Mouse (Mus musculus) limb, embryonic 14.5 days (tissue): Measurements from ENCODE around the gene Jmjd4. TPM values are rescaled to one million over a fixed set of nuclear protein-coding genes. Genes with fewer than 3 reads are reported as not detected.

Experiments
- ATAC-seq: fragments of 200-750 bp; cut with Nextera tagmentation; 2 replicates; pipeline ENCODE4 v1.8.0; 2017; ENCODE audit warnings: low read depth, moderate number of reproducible peaks, moderate TSS enrichment; ENCODE audit not compliant: low FRiP score
- DNase-seq: peaks from one replicate; pipeline ENCODE4 v3.0.0-alpha.2; 2015; ENCODE audit warnings: low spot score
- H3K27ac ChIP-seq: fragments of 300-500 bp; sonication (generic); replicated peaks from 2 replicates; pipeline ENCODE4 v1.5.1; 2014; ENCODE audit warnings: low read depth, mild to moderate bottlenecking, low read length, moderate library complexity, mixed read lengths
- H3K27me3 ChIP-seq: fragments of 300-500 bp; sonication (generic); 2 replicates; pipeline ENCODE4 v1.6.1; 2014; ENCODE audit warnings: low read length, mixed read lengths; ENCODE audit not compliant: control insufficient read depth, insufficient read depth
- H3K36me3 ChIP-seq: fragments of 300-500 bp; sonication (generic); 2 replicates; pipeline ENCODE4 v1.6.1; 2014; ENCODE audit warnings: mild to moderate bottlenecking, low read length, moderate library complexity, mixed read lengths; ENCODE audit not compliant: control insufficient read depth, insufficient read depth
- H3K4me1 ChIP-seq: fragments of 300-500 bp; sonication (generic); 2 replicates; pipeline ENCODE4 v1.6.1; 2014; ENCODE audit warnings: antibody characterized with exemption, low read length, mixed read lengths; ENCODE audit not compliant: control insufficient read depth, insufficient read depth
- H3K4me2 ChIP-seq: fragments of 300-500 bp; sonication (generic); replicated peaks from 2 replicates; pipeline ENCODE4 v1.6.1; 2014; ENCODE audit warnings: low read depth, mild to moderate bottlenecking, low read length, moderate library complexity; ENCODE audit not compliant: severe bottlenecking
- H3K4me3 ChIP-seq: fragments of 300-500 bp; sonication (generic); replicated peaks from 2 replicates; pipeline ENCODE4 v1.5.1; 2014; ENCODE audit warnings: low read length
- H3K9ac ChIP-seq: fragments of 300-500 bp; sonication (generic); 2 replicates; pipeline ENCODE4 v1.6.1; 2014; ENCODE audit warnings: mild to moderate bottlenecking, low read depth, low read length, moderate library complexity; ENCODE audit not compliant: severe bottlenecking
- H3K9me3 ChIP-seq: fragments of 300-500 bp; sonication (generic); 2 replicates; pipeline ENCODE4 v1.6.1; 2016; ENCODE audit warnings: low read length; ENCODE audit not compliant: control insufficient read depth
- POLR2A ChIP-seq: fragments of 200-500 bp; IDR thresholded peaks from 2 replicates; pipeline ENCODE4 v1.8.0; 2012; ENCODE audit warnings: inconsistent platforms, mild to moderate bottlenecking, moderate library complexity, borderline replicate concordance; ENCODE audit not compliant: insufficient read depth, insufficient read length; ENCODE audit errors: extremely low read depth
- WGBS: fragments of 180-500 bp; shearing (Covaris S2); extraction: QIAGEN DNeasy Blood & Tissue Kit; methylation state at CpG from one replicate; pipeline ENCODE4 v1.1.7; 2014; 5-methylcytosine and 5-hydroxymethylcytosine counted together
- polyA plus RNA-seq, 2 experiments: library from polyadenylated mRNA; depleted of rRNA in 1 of 2; stranded (reverse) in 1 of 2; unstranded in 1 of 2; fragments of >200 nt; fragmentation: Nextera tagmentation in 1 of 2; extraction: Ambion mirVana in 1 of 2; gene quantifications; 2 replicates each; pipeline versions ENCODE4 v1.2.1 to v1.2.3; 2012 to 2014

Gene Jmjd4
- polyA plus RNA-seq, 2 experiments = 11.5 to 11.7 TPM

- Histone ChIP-seq H3K4me2 (no peak overlapping the region), H3K27me3 (no peaks in the 10 kb centered on the region), H3K9me3 (no peaks in the 10 kb centered on the region), H3K4me1 (no peaks in the 10 kb centered on the region), H3K4me3 (no peak overlapping the region), H3K36me3 (peaks cover 18% of the 10 kb centered on the region), H3K9ac (no peak overlapping the region), H3K27ac (no peak overlapping the region)
- DNase-seq = no peak
- no peak for TF ChIP-seq POLR2A
- no peak for ATAC-seq
These were observed 6.7 kb upstream of the Jmjd4 start for GRCm38 (mm10) chr11:59443102-59443501.

- no peak for TF ChIP-seq POLR2A
- DNase-seq = no peak
- Histone ChIP-seq H3K27ac (peak overlapping the region; percentile 76), H3K27me3 (no peaks in the 10 kb centered on the region), H3K4me3 (peak overlapping the region; percentile 75), H3K9me3 (no peaks in the 10 kb centered on the region), H3K4me2 (peak overlapping the region; percentile 90), H3K4me1 (peaks cover 16% of the 10 kb centered on the region), H3K9ac (peak overlapping the region; percentile 70), H3K36me3 (peaks cover 32% of the 10 kb centered on the region)
- peak; percentile 53 for ATAC-seq
- WGBS = under 1% methylated on average over 38 of the region's 38 CpGs
These were observed 456 bp downstream of the Jmjd4 start for GRCm38 (mm10) chr11:59450230-59450771.

GRCm38 (mm10) chr11:59451086-59451485 is 1.2 kb downstream of the Jmjd4 start, which contains the start of gene Snap47:
Snap47 (minus strand) TSS chr11:59451186.
- DNase-seq = no peak
- H3K36me3 ChIP-seq = peaks cover 37% of the 10 kb centered on the region

GRCm38 (mm10) chr11:59456346-59456745 is 6.5 kb downstream of the Jmjd4 start:
- no peaks in the 10 kb centered on the region for H3K27me3 ChIP-seq
- DNase-seq (no peak), ATAC-seq (no peak)
- H3K4me1 ChIP-seq = peaks cover 8% of the 10 kb centered on the region
- WGBS = 94% methylated on average over 2 of the region's 2 CpGs
- no peak overlapping the region for H3K4me3 ChIP-seq
- H3K9me3 ChIP-seq = no peaks in the 10 kb centered on the region
- H3K9ac ChIP-seq = no peak overlapping the region
- H3K4me2 ChIP-seq = no peak overlapping the region
- no peak overlapping the region for H3K27ac ChIP-seq
- H3K36me3 ChIP-seq = peaks cover 63% of the 10 kb centered on the region
- TF ChIP-seq POLR2A = no peak

More at GRCm38 (mm10) chr11:59451086-59451485, 1.2 kb downstream of the Jmjd4 start, which contains the start of gene Snap47:
- Histone ChIP-seq H3K27me3 (no peaks in the 10 kb centered on the region), H3K4me1 (peaks cover 16% of the 10 kb centered on the region), H3K4me3 (peak within 1 kb of the TSS; percentile 75), H3K9ac (peak within 1 kb of the TSS; percentile 70), H3K4me2 (peak within 1 kb of the TSS; percentile 90), H3K27ac (peak within 1 kb of the TSS; percentile 76), H3K9me3 (no peaks in the 10 kb centered on the region)
- no peak for TF ChIP-seq POLR2A
- ATAC-seq = no peak
- 81% methylated on average over 4 of the region's 4 CpGs for WGBS

- no peak for DNase-seq
- no peak for ATAC-seq
- Histone ChIP-seq H3K4me1 (peaks cover 6% of the 10 kb centered on the region), H3K27ac (no peak overlapping the region), H3K36me3 (peaks cover 66% of the 10 kb centered on the region), H3K9me3 (no peaks in the 10 kb centered on the region), H3K4me2 (no peak overlapping the region), H3K27me3 (no peaks in the 10 kb centered on the region), H3K9ac (no peak overlapping the region), H3K4me3 (no peak overlapping the region)
- no peak for TF ChIP-seq POLR2A
- 90% methylated on average over 2 of the region's 2 CpGs for WGBS
These were observed 7.0 kb downstream of the Jmjd4 start for GRCm38 (mm10) chr11:59456891-59457290.
